ENCODE assay signal across 9 mouse cellular contexts in the genomic region with DNA sequence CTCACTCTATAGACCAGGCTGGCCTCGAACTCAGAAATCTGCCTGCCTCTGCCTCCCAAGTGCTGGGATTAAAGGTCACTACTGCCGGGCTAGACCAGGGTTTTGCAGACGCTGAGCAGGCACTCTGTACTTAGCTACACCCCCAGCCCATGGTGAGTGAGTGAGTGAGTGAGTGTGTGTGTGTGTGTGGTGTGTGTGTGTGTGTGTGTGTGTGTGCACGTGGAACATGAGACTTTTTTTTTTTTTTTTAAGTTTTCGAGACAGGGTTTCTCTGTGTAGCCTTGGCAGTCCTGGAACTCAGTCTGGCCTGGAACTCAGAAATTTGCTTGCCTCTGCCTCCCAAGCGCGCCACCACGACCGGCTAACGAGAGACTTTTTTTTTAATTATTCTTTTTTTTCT. TPM values are rescaled to one million over a fixed set of nuclear protein-coding genes. Genes with fewer than 3 reads are reported as not detected.
DNase-seq lines count a peak whose midpoint lies in the region; ATAC-seq and TF ChIP-seq lines count a peak whose summit lies in the region.
"Had no signal": no experiment of that assay in that cellular context is flagged by ENCODE, and none has a peak within 500 bp of the region (broad histone marks: within the 10 kb centered on the region; RNA-seq: fewer than 3 reads in every experiment).

No protein-coding gene starts in this region.

- no peaks in the 10 kb centered on the region for H3K27me3 ChIP-seq in kidney, adult 2 months (replicated peaks; ENCODE audit: control insufficient read depth, insufficient read depth, low read length)
- no peaks in the 10 kb centered on the region for H3K27me3 ChIP-seq in ES-Bruce4 (ENCODE audit: control insufficient read depth, insufficient read depth, low read length, poor library complexity, severe bottlenecking)
- H3K27me3 ChIP-seq in liver, embryonic 14.5 days (ENCODE audit: control insufficient read depth, insufficient read depth, low read length) = peaks cover 12% of the 10 kb centered on the region

- H3K36me3 ChIP-seq in kidney, adult 2 months (ENCODE audit: control insufficient read depth, insufficient read depth, low read length) = peaks cover 8% of the 10 kb centered on the region
- H3K36me3 ChIP-seq in ES-Bruce4 (ENCODE audit: control insufficient read depth, insufficient read depth, low read length, poor library complexity, severe bottlenecking) = peaks cover 4% of the 10 kb centered on the region
- H3K36me3 ChIP-seq in liver, embryonic 14.5 days (replicated peaks; ENCODE audit: control insufficient read depth, insufficient read depth, low read depth) = no peaks in the 10 kb centered on the region

- H3K27ac ChIP-seq in kidney, adult 2 months (ENCODE audit: insufficient read depth, low read depth, low read length) = peak overlapping the region; percentile 8; the same call in 1 of the 2 replicates
- H3K27ac ChIP-seq in ES-Bruce4 (ENCODE audit: insufficient read depth, low read length) = peak overlapping the region; percentile 97
- peak overlapping the region; percentile 97 for H3K27ac ChIP-seq in embryonic fibroblast, embryonic 13.5 days (ENCODE audit: insufficient read depth, low read length)
- H3K27ac ChIP-seq in liver, embryonic 14.5 days = no peak overlapping the region

- no peak overlapping the region for H3K4me3 ChIP-seq in kidney, adult 2 months (ENCODE audit: insufficient read depth, low read depth, low read length)
- no peak overlapping the region for H3K4me3 ChIP-seq in ES-Bruce4 (ENCODE audit: low read depth, low read length)
- no peak overlapping the region for H3K4me3 ChIP-seq in embryonic fibroblast, embryonic 13.5 days (ENCODE audit: insufficient read depth, low read length)
- H3K4me3 ChIP-seq in liver, embryonic 14.5 days (ENCODE audit: insufficient read depth in 1 of 2, low read depth in 2 of 2, low read length in 2 of 2) = peak overlapping the region in 1 of 2 experiments; percentile 59; a peak in 2 of 4 replicates

- peak overlapping the region; percentile 95 for H3K9ac ChIP-seq in ES-Bruce4 (ENCODE audit: low read depth, poor library complexity, severe bottlenecking)
- no peak overlapping the region; the same call in 1 of the 2 replicates for H3K9ac ChIP-seq in liver, embryonic 14.5 days (replicated peaks)

- H3K4me2 ChIP-seq in liver, embryonic 14.5 days (ENCODE audit: low read depth) = peak overlapping the region; percentile 97

- TF ChIP-seq POLR2A in kidney, adult 2 months (IDR thresholded peaks at IDR 0.05; ENCODE audit: low read depth, low read length) = no peak
- TF ChIP-seq POLR2A in ES-Bruce4 (IDR thresholded peaks at IDR 0.05; ENCODE audit: insufficient read depth, low read length) = no peak
- no peak for TF ChIP-seq POLR2A in embryonic fibroblast, embryonic 13.5 days (IDR thresholded peaks at IDR 0.05; ENCODE audit: low read depth, low read length)

- peaks cover 7% of the 10 kb centered on the region; the same call in 1 of the 2 replicates for H3K4me1 ChIP-seq in kidney, adult 2 months (ENCODE audit: control insufficient read depth, insufficient read depth, low read length)
- peaks cover 5% of the 10 kb centered on the region for H3K4me1 ChIP-seq in ES-Bruce4 (ENCODE audit: control insufficient read depth, insufficient read depth, low read length)
- peaks cover 8% of the 10 kb centered on the region; the same call in 1 of the 2 replicates for H3K4me1 ChIP-seq in embryonic fibroblast, embryonic 13.5 days (ENCODE audit: control insufficient read depth, insufficient read depth, low read length)
- H3K4me1 ChIP-seq in liver, embryonic 14.5 days (replicated peaks; ENCODE audit: control insufficient read depth in 2 of 2, insufficient read depth in 2 of 2, low read length in 1 of 2) = peaks cover 30 to 35% of the 10 kb centered on the region in 2 experiments

- ATAC-seq in liver, embryonic 14.5 days (ENCODE audit: insufficient read depth) = no peak
- no peak for ATAC-seq in granulocyte monocyte progenitor cell, adult 5-6 weeks (replicated peaks; ENCODE audit: poor library complexity, severe bottlenecking)

- WGBS in kidney, adult 2 months = 61% methylated on average over 10 of the region's 10 CpGs
- WGBS in liver, embryonic 14.5 days (ENCODE audit: insufficient replicate concordance) = 49% methylated on average over 10 of the region's 10 CpGs

- no peak for TF ChIP-seq EP300 in ES-Bruce4 (IDR thresholded peaks at IDR 0.05; ENCODE audit: insufficient read depth, low read depth, low read length)
- no peak for TF ChIP-seq EP300 in liver, embryonic 14.5 days (IDR thresholded peaks at IDR 0.05; ENCODE audit: low read depth)

- TF ChIP-seq CTCF in kidney, adult 2 months (conservative IDR thresholded peaks at IDR 0.05; ENCODE audit: insufficient read depth, insufficient read length, low read depth, low read length) = no peak
- TF ChIP-seq CTCF in ES-Bruce4 (IDR thresholded peaks at IDR 0.05; ENCODE audit: low read depth, low read length) = no peak
- TF ChIP-seq CTCF in embryonic fibroblast, embryonic 13.5 days (IDR thresholded peaks at IDR 0.05; ENCODE audit: borderline replicate concordance, insufficient read depth, low read length) = no peak
- TF ChIP-seq CTCF in liver, embryonic 14.5 days (IDR thresholded peaks at IDR 0.05; ENCODE audit: low read depth) = no peak

- H3K9me3 ChIP-seq in ES-Bruce4 (replicated peaks; ENCODE audit: control insufficient read depth, insufficient read depth, low read length, poor library complexity, severe bottlenecking) = no peaks in the 10 kb centered on the region
- H3K9me3 ChIP-seq in liver, embryonic 14.5 days (ENCODE audit: control insufficient read depth, low read length) = no peaks in the 10 kb centered on the region

- no peak for DNase-seq in kidney, adult 2 months
- DNase-seq in kidney, adult 11 months = no peak
- no peak for DNase-seq in liver, embryonic 14.5 days (ENCODE audit: low read depth in 3 of 3, low spot score in 3 of 3)
- no peak for DNase-seq in retina, embryonic 14.5 days (ENCODE audit: low spot score)
- DNase-seq in right cerebral cortex, postnatal 4 days = no peak
- DNase-seq: layer of hippocampus, postnatal 36 days had no signal

RNA-seq across cellular contexts. Expression of a gene that starts 2.2 kb away (rescaled TPM):
- polyA plus RNA-seq in kidney, adult 2 months (2012; rRNA removed) = 13.5 and 14.6 TPM in 2 replicates
- 85.5 and 90.1 TPM in 2 replicates for polyA plus RNA-seq in ES-Bruce4 (2011; ENCODE audit: insufficient read depth, insufficient read length, low read depth, missing spikeins)
- polyA plus RNA-seq in embryonic fibroblast, embryonic 13.5 days (2011; ENCODE audit: insufficient read length, low read depth, missing spikeins) = 66.5 and 68.5 TPM in 2 replicates
- 3.2 and 3.3 TPM in 2 replicates for polyA plus RNA-seq in liver, embryonic 14.5 days (2012; rRNA removed)
- polyA plus RNA-seq in liver, embryonic 14.5 days (2014; fragmentation: Nextera tagmentation; extraction: Ambion mirVana) = 2.7 and 3.4 TPM in 2 replicates
- 4.1 and 6.1 TPM in 2 replicates for total RNA-seq in granulocyte monocyte progenitor cell, adult 5-6 weeks (2014; fragmentation: Nextera tagmentation)
- 0.88 and 1.1 TPM in 2 replicates for total RNA-seq in granulocyte monocyte progenitor cell, adult 5-6 weeks (2017)

RNA-seq across cellular contexts. Expression of a gene that starts 5.4 kb away (rescaled TPM):
- polyA plus RNA-seq in kidney, adult 2 months (2012; rRNA removed) = 24.6 and 25.5 TPM in 2 replicates
- polyA plus RNA-seq in ES-Bruce4 (2011; ENCODE audit: insufficient read depth, insufficient read length, low read depth, missing spikeins) = 25.7 and 26.0 TPM in 2 replicates
- polyA plus RNA-seq in embryonic fibroblast, embryonic 13.5 days (2011; ENCODE audit: insufficient read length, low read depth, missing spikeins) = 23.4 and 27.4 TPM in 2 replicates
- 3.9 and 5.1 TPM in 2 replicates for polyA plus RNA-seq in liver, embryonic 14.5 days (2012; rRNA removed)
- 4.6 and 5.0 TPM in 2 replicates for polyA plus RNA-seq in liver, embryonic 14.5 days (2014; fragmentation: Nextera tagmentation; extraction: Ambion mirVana)
- total RNA-seq in granulocyte monocyte progenitor cell, adult 5-6 weeks (2014; fragmentation: Nextera tagmentation) = 37.1 and 55.8 TPM in 2 replicates
- 30.8 and 41.3 TPM in 2 replicates for total RNA-seq in granulocyte monocyte progenitor cell, adult 5-6 weeks (2017)

RNA-seq across cellular contexts. Expression of a gene that starts 17.9 kb away (rescaled TPM):
- 71.9 and 72.1 TPM in 2 replicates for polyA plus RNA-seq in kidney, adult 2 months (2012; rRNA removed)
- polyA plus RNA-seq in ES-Bruce4 (2011; ENCODE audit: insufficient read depth, insufficient read length, low read depth, missing spikeins) = 16.6 and 18.1 TPM in 2 replicates
- polyA plus RNA-seq in embryonic fibroblast, embryonic 13.5 days (2011; ENCODE audit: insufficient read length, low read depth, missing spikeins) = 18.2 and 19.4 TPM in 2 replicates
- 21.0 and 22.2 TPM in 2 replicates for polyA plus RNA-seq in liver, embryonic 14.5 days (2012; rRNA removed)
- 25.7 and 27.2 TPM in 2 replicates for polyA plus RNA-seq in liver, embryonic 14.5 days (2014; fragmentation: Nextera tagmentation; extraction: Ambion mirVana)
- 19.2 and 25.5 TPM in 2 replicates for total RNA-seq in granulocyte monocyte progenitor cell, adult 5-6 weeks (2014; fragmentation: Nextera tagmentation)
- 16.7 and 18.5 TPM in 2 replicates for total RNA-seq in granulocyte monocyte progenitor cell, adult 5-6 weeks (2017)

RNA-seq across cellular contexts. Expression of a gene that starts 18.1 kb away (rescaled TPM):
- 72.6 and 78.4 TPM in 2 replicates for polyA plus RNA-seq in kidney, adult 2 months (2012; rRNA removed)
- 88.7 and 96.2 TPM in 2 replicates for polyA plus RNA-seq in ES-Bruce4 (2011; ENCODE audit: insufficient read depth, insufficient read length, low read depth, missing spikeins)
- polyA plus RNA-seq in embryonic fibroblast, embryonic 13.5 days (2011; ENCODE audit: insufficient read length, low read depth, missing spikeins) = 73.5 and 82.5 TPM in 2 replicates
- 25.2 and 40.4 TPM in 2 replicates for polyA plus RNA-seq in liver, embryonic 14.5 days (2012; rRNA removed)
- polyA plus RNA-seq in liver, embryonic 14.5 days (2014; fragmentation: Nextera tagmentation; extraction: Ambion mirVana) = 15.0 and 18.3 TPM in 2 replicates
- 97.6 and 111 TPM in 2 replicates for total RNA-seq in granulocyte monocyte progenitor cell, adult 5-6 weeks (2014; fragmentation: Nextera tagmentation)
- total RNA-seq in granulocyte monocyte progenitor cell, adult 5-6 weeks (2017) = 136 and 170 TPM in 2 replicates

RNA-seq across cellular contexts. Expression of a gene that starts 24.2 kb away (rescaled TPM):
- 724 and 951 TPM in 2 replicates for polyA plus RNA-seq in kidney, adult 2 months (2012; rRNA removed)
- 1,972 and 2,086 TPM in 2 replicates for polyA plus RNA-seq in ES-Bruce4 (2011; ENCODE audit: insufficient read depth, insufficient read length, low read depth, missing spikeins)
- polyA plus RNA-seq in embryonic fibroblast, embryonic 13.5 days (2011; ENCODE audit: insufficient read length, low read depth, missing spikeins) = 997 and 1,079 TPM in 2 replicates
- polyA plus RNA-seq in liver, embryonic 14.5 days (2012; rRNA removed) = 512 and 1,209 TPM in 2 replicates
- polyA plus RNA-seq in liver, embryonic 14.5 days (2014; fragmentation: Nextera tagmentation; extraction: Ambion mirVana) = 874 and 900 TPM in 2 replicates
- 4,181 and 4,473 TPM in 2 replicates for total RNA-seq in granulocyte monocyte progenitor cell, adult 5-6 weeks (2014; fragmentation: Nextera tagmentation)
- 929 and 980 TPM in 2 replicates for total RNA-seq in granulocyte monocyte progenitor cell, adult 5-6 weeks (2017)
